Mouse (Mus musculus): ENCODE data around the gene 1110059E24Rik. TPM values are rescaled to one million over a fixed set of nuclear protein-coding genes. Genes with fewer than 3 reads are reported as not detected.

1110059E24Rik gene
- polyA plus RNA-seq (2012; ENCODE audit: insufficient read depth, insufficient read length, missing spikeins): 17.4 and 19.2 TPM in 2 replicates

DNA sequence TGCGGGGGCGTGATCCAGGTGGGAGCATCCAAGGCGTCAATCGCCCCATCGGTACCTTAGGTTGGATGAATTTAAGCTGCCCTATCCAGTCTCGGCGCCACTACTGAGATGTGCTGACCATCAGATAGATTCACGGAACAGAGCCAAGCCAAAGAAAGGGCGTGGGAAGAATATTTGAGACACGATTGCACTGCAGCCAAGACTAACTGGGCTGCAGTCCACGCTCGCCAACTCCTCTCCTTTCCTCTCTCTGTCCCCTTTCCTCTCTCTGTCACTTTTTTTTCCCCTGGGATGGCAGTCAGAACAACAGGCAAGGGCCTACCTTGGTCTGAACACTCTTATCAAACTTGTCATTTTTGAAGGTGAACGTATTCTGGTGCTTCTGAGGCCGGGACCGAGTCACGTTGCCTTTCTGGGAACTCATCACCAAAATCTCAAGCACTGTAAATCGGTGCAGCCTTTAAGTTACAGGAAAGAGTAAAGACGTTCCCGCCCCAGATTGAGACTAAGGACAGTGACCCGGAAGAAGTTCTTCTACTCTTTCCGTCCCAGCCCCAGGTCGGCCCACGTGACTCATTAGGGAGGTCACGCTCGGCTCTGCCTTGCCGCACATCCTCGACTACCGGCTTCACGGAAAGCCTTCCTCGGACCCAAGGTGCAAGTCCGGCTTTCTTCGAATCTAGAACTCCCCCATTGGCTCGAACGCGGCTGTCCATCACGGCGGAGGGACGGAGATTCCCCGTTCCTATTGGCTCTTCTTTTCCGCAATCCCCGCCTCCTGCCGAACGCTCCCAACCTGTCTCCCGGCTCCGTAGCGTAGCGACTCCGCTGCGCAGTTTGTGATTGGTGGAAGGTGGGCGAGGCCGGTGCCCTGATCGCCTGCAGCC lies at the start of gene 1110059E24Rik:
Gene 1110059E24Rik, minus strand, starts transcription at position 692 of the 887 bp plus-strand sequence.
- peaks cover 25% of the 10 kb centered on the region for H3K4me1 ChIP-seq (ENCODE audit: control insufficient read depth, insufficient read depth, low read length)
- TF ChIP-seq POLR2A (IDR thresholded peaks at IDR 0.05; ENCODE audit: borderline replicate concordance, low read depth, low read length) (no peak), CTCF (IDR thresholded peaks at IDR 0.05; ENCODE audit: low read depth, low read length) (no peak)
- H3K27ac ChIP-seq (ENCODE audit: insufficient read depth, low read depth, low read length): peak within 1 kb of the TSS; percentile 81
- H3K4me3 ChIP-seq (ENCODE audit: insufficient read depth, low read length): peak within 1 kb of the TSS; percentile 91

DNA sequence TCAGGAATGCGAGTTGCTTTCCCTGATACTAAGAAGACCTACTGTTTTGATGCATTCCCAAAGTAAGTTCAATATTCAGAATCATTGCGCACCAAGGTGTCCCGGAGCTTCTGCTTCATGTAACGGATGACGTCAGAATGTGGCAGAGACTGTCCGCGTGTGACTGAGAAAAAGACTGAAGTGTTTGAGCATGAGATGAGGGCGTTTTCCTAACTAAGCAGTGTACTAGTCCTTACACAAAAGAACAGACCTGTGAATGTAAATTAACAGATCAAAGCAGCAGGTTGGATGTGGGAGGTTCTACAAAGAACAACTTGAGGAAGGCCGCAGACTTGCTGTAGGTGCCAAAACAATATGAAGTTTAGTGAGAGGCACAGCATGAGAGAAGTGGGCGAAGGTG lies 28.2 kb upstream of the 1110059E24Rik start:
- H3K4me3 ChIP-seq (ENCODE audit: insufficient read depth, low read length): no peak overlapping the region
- TF ChIP-seq POLR2A (IDR thresholded peaks at IDR 0.05; ENCODE audit: borderline replicate concordance, low read depth, low read length) (no peak), CTCF (IDR thresholded peaks at IDR 0.05; ENCODE audit: low read depth, low read length) (no peak)
- no peaks in the 10 kb centered on the region for H3K4me1 ChIP-seq (ENCODE audit: control insufficient read depth, insufficient read depth, low read length)
- H3K27ac ChIP-seq (ENCODE audit: insufficient read depth, low read depth, low read length): no peak overlapping the region

DNA sequence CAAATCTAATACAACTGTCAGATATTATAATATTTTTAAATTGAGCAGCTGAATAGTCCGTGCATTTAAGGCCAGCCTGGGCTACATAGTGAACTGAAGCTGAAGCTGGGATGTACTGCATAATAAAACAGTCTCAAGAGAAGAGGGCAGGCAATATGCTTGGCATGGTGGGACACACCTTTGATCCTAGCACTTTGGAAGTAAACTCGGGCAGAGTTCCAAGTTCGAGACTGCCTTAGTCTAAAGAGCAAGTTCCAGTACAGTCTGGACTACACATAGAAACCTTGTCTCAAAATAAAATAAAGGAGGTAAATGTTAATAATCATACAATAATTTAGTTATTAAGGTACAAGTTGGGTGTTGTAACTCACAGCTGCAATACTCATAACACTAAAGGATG lies 27.3 kb upstream of the 1110059E24Rik start:
- Histone ChIP-seq H3K27ac (ENCODE audit: insufficient read depth, low read depth, low read length) (no peak overlapping the region), H3K4me1 (ENCODE audit: control insufficient read depth, insufficient read depth, low read length) (no peaks in the 10 kb centered on the region), H3K4me3 (ENCODE audit: insufficient read depth, low read length) (no peak overlapping the region)
- TF ChIP-seq CTCF (IDR thresholded peaks at IDR 0.05; ENCODE audit: low read depth, low read length) (no peak), POLR2A (IDR thresholded peaks at IDR 0.05; ENCODE audit: borderline replicate concordance, low read depth, low read length) (no peak)

DNA sequence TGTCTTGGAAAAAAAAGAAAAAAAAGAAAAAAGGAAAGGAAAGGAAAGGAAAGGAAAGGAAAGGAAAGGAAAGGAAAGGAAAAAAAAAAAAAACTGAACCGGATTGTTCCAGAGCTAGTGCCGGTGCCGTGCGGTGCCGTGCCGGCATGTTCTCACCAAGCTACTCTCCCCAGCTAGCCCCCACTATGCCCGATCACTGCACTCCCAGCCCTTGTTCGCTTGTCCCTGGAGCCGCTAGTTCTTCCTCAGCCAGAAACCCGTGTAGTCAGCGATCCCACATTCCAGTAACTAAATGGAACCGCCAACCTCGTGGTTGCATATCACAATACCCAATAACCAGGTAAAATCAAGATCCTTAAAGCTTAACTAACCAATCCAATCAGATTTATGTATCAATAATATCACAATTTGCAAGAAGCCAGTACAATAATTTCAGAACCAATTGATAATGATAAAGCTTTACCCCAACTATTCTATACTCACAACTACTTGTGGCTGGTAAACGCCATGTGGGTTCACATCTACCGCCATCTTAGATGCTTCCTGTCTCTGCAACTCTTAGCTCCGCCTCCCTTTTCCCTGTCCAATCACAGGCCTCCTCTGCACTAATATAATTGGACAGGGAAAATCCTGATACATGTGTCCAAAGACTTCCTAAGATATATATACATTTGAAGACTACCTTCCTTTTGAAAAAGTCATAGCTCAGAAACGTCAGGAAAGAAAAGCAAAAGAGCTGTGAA lies 21.7 kb upstream of the 1110059E24Rik start:
- Histone ChIP-seq H3K27ac (ENCODE audit: insufficient read depth, low read depth, low read length) (no peak overlapping the region), H3K4me3 (ENCODE audit: insufficient read depth, low read length) (no peak overlapping the region), H3K4me1 (ENCODE audit: control insufficient read depth, insufficient read depth, low read length) (peaks cover 11% of the 10 kb centered on the region)
- TF ChIP-seq POLR2A (IDR thresholded peaks at IDR 0.05; ENCODE audit: borderline replicate concordance, low read depth, low read length) (no peak), CTCF (IDR thresholded peaks at IDR 0.05; ENCODE audit: low read depth, low read length) (no peak)

DNA sequence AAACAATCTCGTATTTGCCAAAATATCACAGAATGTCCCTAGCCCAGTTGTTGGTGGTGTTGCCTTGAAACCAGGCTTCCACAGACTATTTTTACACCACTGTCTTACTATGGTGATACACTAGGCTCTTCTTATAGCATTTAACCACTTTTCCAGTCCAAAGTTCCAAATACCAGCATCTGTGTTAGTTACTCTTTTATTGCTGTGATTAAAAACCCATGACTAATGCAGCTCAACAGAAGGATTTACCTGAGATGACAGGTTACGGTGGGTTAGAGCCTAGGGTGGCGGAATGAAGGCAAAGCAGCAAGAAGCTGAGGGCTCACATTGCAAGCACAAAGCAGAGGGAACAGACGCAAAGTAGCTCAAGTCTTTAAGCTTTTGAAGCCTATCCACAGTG lies 16.9 kb upstream of the 1110059E24Rik start:
- peaks cover 11% of the 10 kb centered on the region for H3K4me1 ChIP-seq (ENCODE audit: control insufficient read depth, insufficient read depth, low read length)
- H3K4me3 ChIP-seq (ENCODE audit: insufficient read depth, low read length): no peak overlapping the region
- TF ChIP-seq CTCF (IDR thresholded peaks at IDR 0.05; ENCODE audit: low read depth, low read length) (no peak), POLR2A (IDR thresholded peaks at IDR 0.05; ENCODE audit: borderline replicate concordance, low read depth, low read length) (no peak)
- no peak overlapping the region for H3K27ac ChIP-seq (ENCODE audit: insufficient read depth, low read depth, low read length)

DNA sequence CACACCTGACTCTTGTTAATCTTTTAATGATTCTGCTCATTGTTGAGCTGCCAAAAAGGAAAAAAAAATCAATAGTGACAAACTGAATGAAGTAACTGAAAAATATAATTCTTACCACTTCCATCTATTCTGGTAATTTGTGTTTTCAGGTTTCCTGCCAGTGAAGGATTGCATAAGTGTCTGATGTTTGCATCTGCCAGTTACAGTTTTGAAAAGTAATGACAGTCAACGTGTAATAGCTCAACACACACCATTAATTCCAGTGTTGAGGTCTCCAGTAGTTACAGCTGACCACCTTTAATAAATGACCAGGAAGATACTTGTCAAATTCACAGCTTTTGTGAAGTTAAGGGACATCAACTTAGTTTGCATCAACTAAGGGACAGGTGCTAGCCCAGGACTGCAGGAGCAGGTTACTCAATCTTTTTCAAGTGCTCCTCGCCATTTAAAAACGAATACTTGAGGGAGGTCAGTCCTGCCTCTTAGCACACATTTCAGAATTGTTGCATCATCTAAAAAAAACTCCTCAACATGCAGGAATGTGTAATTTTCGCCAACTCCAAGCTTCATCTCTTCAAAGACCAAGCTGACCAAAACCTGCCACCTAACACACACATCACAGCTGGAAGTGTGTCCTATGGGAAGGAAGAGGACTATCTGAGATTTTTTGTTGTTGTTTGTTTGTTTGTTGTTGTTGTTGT lies 11.1 kb upstream of the 1110059E24Rik start:
- no peak overlapping the region for H3K27ac ChIP-seq (ENCODE audit: insufficient read depth, low read depth, low read length)
- H3K4me1 ChIP-seq (ENCODE audit: control insufficient read depth, insufficient read depth, low read length): peaks cover 12% of the 10 kb centered on the region
- H3K4me3 ChIP-seq (ENCODE audit: insufficient read depth, low read length): no peak overlapping the region
- TF ChIP-seq CTCF (IDR thresholded peaks at IDR 0.05; ENCODE audit: low read depth, low read length) (no peak), POLR2A (IDR thresholded peaks at IDR 0.05; ENCODE audit: borderline replicate concordance, low read depth, low read length) (no peak)

DNA sequence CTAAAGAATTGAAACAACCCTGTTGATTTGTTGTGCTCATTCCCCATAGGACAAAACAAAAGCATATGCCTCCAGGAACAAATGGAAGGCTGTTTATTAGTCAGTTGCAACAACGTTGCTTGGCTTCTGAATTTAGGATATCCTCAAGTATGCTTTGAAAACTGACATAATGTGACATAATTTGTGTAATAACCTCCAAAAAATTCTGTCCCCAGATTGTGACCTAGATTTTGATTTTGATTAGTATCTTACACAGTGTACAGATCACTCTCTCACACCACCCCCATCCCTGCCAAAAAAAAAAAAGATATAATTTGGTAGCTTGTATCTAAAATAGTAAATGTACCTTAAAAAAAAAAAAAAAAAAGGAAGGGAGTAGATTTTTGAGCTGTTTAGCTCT lies 8.0 kb upstream of the 1110059E24Rik start:
- peaks cover 16% of the 10 kb centered on the region for H3K4me1 ChIP-seq (ENCODE audit: control insufficient read depth, insufficient read depth, low read length)
- no peak overlapping the region for H3K4me3 ChIP-seq (ENCODE audit: insufficient read depth, low read length)
- TF ChIP-seq CTCF (IDR thresholded peaks at IDR 0.05; ENCODE audit: low read depth, low read length): no peak
- H3K27ac ChIP-seq (ENCODE audit: insufficient read depth, low read depth, low read length): no peak overlapping the region

DNA sequence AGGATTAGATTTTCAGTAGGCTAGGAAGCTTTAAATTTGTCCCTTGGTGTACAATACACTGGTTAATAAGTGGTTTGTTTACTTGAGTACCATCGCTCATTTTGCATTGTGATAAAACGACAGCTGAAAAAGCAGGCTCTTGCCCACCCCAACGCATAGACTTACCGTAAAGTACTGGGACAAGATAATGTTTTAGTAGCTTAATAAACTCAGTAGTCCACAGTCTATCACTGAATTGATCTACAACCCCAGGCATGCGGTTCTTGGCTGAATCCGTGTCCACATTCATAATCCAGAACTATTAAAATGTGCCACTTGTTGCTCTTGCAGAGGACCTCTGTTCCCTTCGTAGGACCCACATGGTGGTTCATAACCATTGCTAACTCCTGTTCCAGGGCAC lies 2.0 kb upstream of the 1110059E24Rik start:
- TF ChIP-seq POLR2A (IDR thresholded peaks at IDR 0.05; ENCODE audit: borderline replicate concordance, low read depth, low read length) (no peak), CTCF (IDR thresholded peaks at IDR 0.05; ENCODE audit: low read depth, low read length) (no peak)

DNA sequence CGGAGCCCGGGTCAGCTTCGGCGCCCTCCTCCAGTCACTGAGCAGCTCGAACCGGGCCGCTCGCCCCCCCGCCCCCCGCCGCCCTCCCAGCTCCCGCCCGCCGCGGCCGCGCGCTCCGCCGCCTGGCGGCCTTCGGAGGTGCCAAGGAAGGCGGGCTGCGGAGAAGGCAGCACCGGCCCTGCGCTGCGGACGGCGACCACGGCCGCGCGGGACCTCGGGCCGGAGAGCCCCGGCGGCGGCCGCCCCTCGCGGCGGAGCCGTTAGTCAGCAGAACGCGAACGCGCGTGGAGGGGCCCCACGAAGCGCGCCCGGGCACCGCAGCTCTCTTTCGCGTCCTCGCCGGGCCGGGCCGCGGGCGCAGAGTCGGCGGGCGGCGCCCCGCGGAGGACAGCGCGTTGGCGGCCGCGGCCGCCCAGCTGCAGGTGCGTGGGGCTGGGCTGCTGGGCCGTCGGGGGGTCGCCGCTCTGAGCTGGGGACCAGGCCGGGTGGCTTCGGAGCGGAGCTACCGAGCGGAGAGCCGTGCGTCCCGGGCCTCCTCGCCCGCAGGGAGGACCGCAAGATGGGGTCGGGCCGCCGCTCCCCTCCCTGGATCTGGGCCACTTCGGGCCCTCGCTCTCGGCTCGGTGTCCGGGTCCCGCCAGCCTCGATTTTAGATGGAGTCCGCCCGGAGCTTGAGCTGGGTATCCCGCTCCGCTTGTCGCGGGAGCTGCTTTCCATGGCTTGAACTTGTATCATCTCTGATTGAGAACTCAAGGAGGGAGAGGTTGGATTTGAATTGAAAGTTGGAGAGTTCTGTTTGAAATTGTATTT lies 601 bp upstream of the 1110059E24Rik start, which contains the start of gene Abhd17b:
Gene Abhd17b, plus strand, starts transcription at position 14 of the 810 bp plus-strand sequence.
- peak within 1 kb of the TSS; percentile 81 for H3K27ac ChIP-seq (ENCODE audit: insufficient read depth, low read depth, low read length)
- H3K4me3 ChIP-seq (ENCODE audit: insufficient read depth, low read length): peak within 1 kb of the TSS; percentile 91
- H3K4me1 ChIP-seq (ENCODE audit: control insufficient read depth, insufficient read depth, low read length): peaks cover 20% of the 10 kb centered on the region
- no peak for TF ChIP-seq POLR2A (IDR thresholded peaks at IDR 0.05; ENCODE audit: borderline replicate concordance, low read depth, low read length)
- no peak for TF ChIP-seq CTCF (IDR thresholded peaks at IDR 0.05; ENCODE audit: low read depth, low read length)

More for the DNA sequence above, 2.0 kb upstream of the 1110059E24Rik start:
- Histone ChIP-seq H3K27ac (ENCODE audit: insufficient read depth, low read depth, low read length) (no peak overlapping the region), H3K4me1 (ENCODE audit: control insufficient read depth, insufficient read depth, low read length) (peaks cover 19% of the 10 kb centered on the region), H3K4me3 (ENCODE audit: insufficient read depth, low read length) (peak overlapping the region; percentile 51)

Measured in bone marrow macrophage, adult 2 months (primary cell).